Mouse (Mus musculus): ENCODE data around the gene Gm45062. TPM values are rescaled to one million over a fixed set of nuclear protein-coding genes. Genes with fewer than 3 reads are reported as not detected.
A peak's percentile ranks its signal among the peaks of the same experiment; 100 is the strongest.

The Gm45062 gene
- total RNA-seq, 2 experiments from 2014 or later = 0.79 to 2.5 TPM

GRCm38 (mm10) chr6:8619582-8620350, 360.5 kb downstream of the Gm45062 start:
- no peak for DNase-seq

- DNase-seq = no peak
These were observed 363.8 kb downstream of the Gm45062 start for GRCm38 (mm10) chr6:8623045-8623444.

- DNase-seq = no peak
These were observed 369.0 kb downstream of the Gm45062 start for GRCm38 (mm10) chr6:8628226-8628625.

DNA sequence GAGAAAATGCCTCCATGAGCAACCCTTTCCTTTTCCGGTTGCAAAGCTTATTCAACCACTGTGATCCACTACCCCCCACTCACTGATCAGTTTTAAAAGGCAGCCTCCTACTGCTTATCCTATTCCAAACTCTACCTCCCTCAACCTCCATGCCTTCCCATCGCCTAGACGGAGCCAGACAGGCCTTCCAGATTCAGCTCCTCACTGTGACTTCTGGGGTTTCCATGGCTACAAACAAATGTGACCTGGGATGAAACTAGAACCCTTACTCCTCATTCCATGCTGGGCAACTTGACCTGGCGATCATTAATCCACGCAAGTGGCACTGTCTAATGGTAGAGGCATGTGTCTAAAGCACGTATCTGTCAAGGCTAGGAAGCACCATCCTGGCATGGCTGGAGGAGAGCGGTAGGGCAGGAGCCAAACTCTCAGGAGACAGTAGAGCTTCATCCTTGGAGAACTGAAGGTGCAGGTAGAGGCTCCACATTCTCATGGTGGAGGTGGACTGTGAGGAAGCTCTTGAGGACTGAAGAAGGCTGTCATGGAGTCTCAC, 369.5 kb downstream of the Gm45062 start:
- DNase-seq = no peak

- peak in 1 of 2 experiments; percentile 15 for DNase-seq
These were observed 371.3 kb downstream of the Gm45062 start for GRCm38 (mm10) chr6:8630531-8630930.

DNA sequence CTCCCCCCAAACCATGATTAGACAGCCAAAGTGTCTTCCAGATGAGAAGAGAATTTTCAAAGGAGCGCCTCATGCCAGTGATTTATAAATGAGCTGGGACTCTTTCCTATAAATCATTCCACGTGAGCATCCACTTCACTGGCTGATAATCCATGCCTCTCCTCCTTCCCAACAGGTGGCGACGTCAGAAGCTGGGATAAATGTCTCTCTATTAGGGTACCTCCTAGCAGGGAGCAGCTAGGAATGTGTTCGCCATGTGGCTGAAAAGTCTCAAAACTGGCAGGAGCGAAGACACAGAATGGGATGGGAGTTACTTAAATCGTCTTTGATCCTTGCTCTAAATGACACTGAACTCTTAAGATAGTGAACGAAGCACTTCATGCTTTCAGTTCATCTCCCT, 372.1 kb downstream of the Gm45062 start:
- DNase-seq = no peak

GRCm38 (mm10) chr6:8631986-8632632, 372.9 kb downstream of the Gm45062 start:
- DNase-seq = no peak

- no peak for DNase-seq
These were observed 373.5 kb downstream of the Gm45062 start for GRCm38 (mm10) chr6:8632701-8633100.

DNA sequence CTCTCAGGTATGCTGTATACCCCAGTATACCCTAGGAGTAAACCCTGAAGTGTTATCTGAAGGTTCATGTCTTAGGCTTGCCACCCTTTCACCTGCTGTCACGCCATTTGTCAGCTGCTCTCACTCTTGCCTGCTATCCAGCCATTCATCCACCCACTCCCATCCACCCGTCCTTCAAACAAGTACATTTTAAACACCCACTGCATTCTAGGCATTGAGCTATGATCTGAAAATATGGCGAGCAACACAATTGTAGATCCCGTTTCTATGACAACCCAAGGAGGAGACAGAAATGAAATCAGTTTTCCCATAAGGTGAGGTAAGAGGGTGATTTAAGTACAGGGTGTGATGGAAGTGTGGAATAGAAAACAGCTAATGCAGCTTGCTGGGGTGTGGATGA, 378.9 kb downstream of the Gm45062 start:
- DNase-seq = no peak

DNA sequence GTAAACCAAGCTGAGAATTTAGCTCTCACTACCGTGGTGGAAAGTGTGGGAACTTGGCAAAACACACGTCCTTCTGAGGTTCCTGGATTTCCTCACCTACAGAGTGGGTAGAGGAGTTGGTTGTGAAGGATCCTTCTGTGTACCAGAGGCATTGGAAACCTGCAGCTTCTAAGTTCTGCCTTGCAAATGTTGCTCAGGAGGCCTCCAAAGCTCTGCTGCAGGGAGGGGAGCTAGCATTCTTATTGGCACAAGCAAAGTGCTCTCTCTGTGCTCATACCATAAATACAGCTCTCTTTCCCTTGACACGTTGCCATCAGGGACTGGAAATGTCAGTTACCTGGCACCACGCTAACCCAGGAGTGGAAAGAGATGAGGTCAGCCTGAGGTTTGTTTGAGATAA, 379.6 kb downstream of the Gm45062 start:
- DNase-seq = no peak

DNA sequence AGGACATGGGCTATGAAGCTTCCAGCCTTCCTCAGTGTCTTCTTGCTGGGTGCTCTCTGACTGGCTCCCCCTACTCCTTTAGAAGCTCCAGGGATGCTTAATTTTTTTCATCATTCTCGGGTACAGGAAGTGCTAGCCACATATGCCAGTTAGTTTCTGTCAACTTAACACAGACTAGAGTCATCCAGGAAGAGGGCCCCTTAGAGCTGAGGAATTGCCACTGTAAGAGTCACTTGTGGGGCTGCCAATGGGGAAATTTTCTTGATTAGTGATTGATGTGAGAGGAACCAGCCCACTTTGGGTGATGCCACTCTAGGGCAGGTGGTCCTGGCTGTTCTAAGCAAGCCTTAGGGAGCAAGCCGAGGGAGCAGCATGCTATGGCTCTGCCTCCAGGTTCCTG, 380.3 kb downstream of the Gm45062 start:
- DNase-seq = no peak

- DNase-seq = no peak
These were observed 381.6 kb downstream of the Gm45062 start for GRCm38 (mm10) chr6:8640863-8641262.

GRCm38 (mm10) chr6:8644703-8645102, 385.5 kb downstream of the Gm45062 start:
- DNase-seq = no peak

- DNase-seq = no peak
These were observed 386.5 kb downstream of the Gm45062 start for GRCm38 (mm10) chr6:8645708-8646107.

Other genes with a start within 250 kb of the Gm45062 start
- 1 to 10 TPM; 1.5 to 2.9 TPM for gene Col28a1, start 66.8 kb upstream of the Gm45062 start, total RNA-seq (2021)
- gene Mios, start 50.2 kb upstream of the Gm45062 start, total RNA-seq (2021) = 10 to 100 TPM; 15.3 to 20.4 TPM
- gene Rpa3, start 277 bp upstream of the Gm45062 start, total RNA-seq (2021) = 10 to 100 TPM; 19.4 to 23.0 TPM
- gene Umad1, start 162 bp upstream of the Gm45062 start, total RNA-seq (2021) = 10 to 100 TPM; 13.1 to 19.0 TPM